ENCODE assay signal across 24 mouse cellular contexts in genomic region chr17:85808580-85808979, GRCm38 (mm10).
"Had no signal": no experiment of that assay in that cellular context is flagged by ENCODE, and none has a peak within 500 bp of the region (broad histone marks: within the 10 kb centered on the region; RNA-seq: fewer than 3 reads in every experiment).

No protein-coding gene starts in this region.

- H3K4me1 ChIP-seq: heart, embryonic 10.5 days; heart, embryonic 12.5 days; hindbrain, embryonic 12.5 days; intestine, embryonic 15.5 days; liver, embryonic 12.5 days had no signal

- H3K4me2 ChIP-seq: heart, embryonic 12.5 days; hindbrain, embryonic 12.5 days; hindbrain, embryonic 14.5 days; intestine, embryonic 15.5 days; limb, embryonic 13.5 days; limb, embryonic 15.5 days; liver, embryonic 12.5 days had no signal

- H3K4me3 ChIP-seq: heart, embryonic 10.5 days; heart, embryonic 12.5 days; hindbrain, embryonic 10.5 days; hindbrain, embryonic 12.5 days; intestine, embryonic 15.5 days; layer of hippocampus, adult 2 months; left cerebral cortex, adult 2 months; limb, embryonic 13.5 days; limb, embryonic 15.5 days; liver, embryonic 12.5 days had no signal

- H3K9me3 ChIP-seq: heart, embryonic 10.5 days; heart, embryonic 12.5 days; hindbrain, embryonic 10.5 days; hindbrain, embryonic 12.5 days; intestine, embryonic 15.5 days; limb, embryonic 13.5 days; limb, embryonic 15.5 days; liver, embryonic 12.5 days had no signal

- DNase-seq: gastrocnemius, postnatal 14 days; gastrocnemius, postnatal 36 days; heart, adult 18-20 months; heart, postnatal 10 days; kidney, adult 18-20 months; kidney, adult 8-10 months; kidney, postnatal 10 days; kidney, postnatal 25 days; kidney, postnatal 4 days; left cerebral cortex, postnatal 4 days had no signal

- H3K27ac ChIP-seq: heart, embryonic 10.5 days; hindbrain, embryonic 10.5 days; hindbrain, embryonic 12.5 days; hindbrain, embryonic 14.5 days; intestine, embryonic 15.5 days; layer of hippocampus, adult 2 months; left cerebral cortex, adult 2 months; limb, embryonic 13.5 days; limb, embryonic 15.5 days; liver, embryonic 12.5 days; liver, embryonic 14.5 days had no signal

- ATAC-seq: hindbrain, embryonic 16.5 days; inflammation-experienced regulatory T-cells, adult 6 months; intestine, embryonic 15.5 days; liver, embryonic 12.5 days had no signal

- H3K9ac ChIP-seq: heart, embryonic 12.5 days; hindbrain, embryonic 12.5 days; hindbrain, embryonic 14.5 days; intestine, embryonic 15.5 days; limb, embryonic 13.5 days; limb, embryonic 15.5 days; liver, embryonic 12.5 days; liver, embryonic 14.5 days had no signal

- H3K36me3 ChIP-seq: heart, embryonic 10.5 days; heart, embryonic 12.5 days; hindbrain, embryonic 10.5 days; hindbrain, embryonic 12.5 days; intestine, embryonic 15.5 days; limb, embryonic 13.5 days; limb, embryonic 15.5 days; liver, embryonic 12.5 days had no signal
